Mouse (Mus musculus) thymus, postnatal 4 days (tissue): Measurements from ENCODE around the gene Nptx2.

Experiments
- DNase-seq: peaks from one replicate; pipeline ENCODE4 v3.0.0; 2021

The Nptx2 gene

DNA sequence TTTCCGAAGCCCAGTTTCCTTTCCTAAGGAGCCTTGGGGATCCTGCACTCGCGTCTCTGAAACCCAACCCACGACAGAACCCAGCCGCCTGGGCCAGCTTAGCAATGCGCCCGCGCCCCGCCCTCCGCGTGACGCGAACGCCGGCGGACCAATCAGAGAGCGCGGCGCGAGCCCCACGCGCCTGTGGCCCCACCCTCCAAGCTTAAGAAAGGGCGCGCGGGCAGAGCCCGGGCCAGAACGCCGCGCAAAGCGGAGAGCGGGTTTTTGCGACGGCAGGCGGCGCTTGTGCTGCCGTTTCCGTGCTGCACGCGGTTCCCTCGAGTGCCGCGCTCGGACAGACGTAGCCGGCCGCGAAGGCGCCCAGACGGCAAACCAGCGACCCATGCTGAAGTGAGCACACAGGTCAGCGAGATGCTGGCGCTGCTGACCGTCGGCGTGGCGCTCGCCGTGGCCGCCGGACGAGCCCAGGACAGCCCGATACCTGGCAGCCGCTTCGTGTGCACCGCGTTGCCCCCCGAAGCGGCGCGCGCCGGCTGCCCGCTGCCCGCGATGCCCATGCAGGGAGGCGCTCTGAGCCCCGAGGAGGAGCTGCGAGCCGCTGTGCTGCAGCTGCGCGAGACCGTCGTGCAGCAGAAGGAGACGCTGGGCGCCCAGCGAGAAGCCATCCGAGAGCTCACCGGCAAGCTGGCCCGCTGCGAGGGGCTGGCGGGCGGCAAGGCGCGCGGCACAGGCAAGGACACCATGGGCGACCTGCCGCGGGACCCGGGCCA, at the start of gene Nptx2:
Nptx2 (plus strand) TSS at position 250 of the 770 bp plus-strand sequence.
- peak; percentile 23 for DNase-seq

DNA sequence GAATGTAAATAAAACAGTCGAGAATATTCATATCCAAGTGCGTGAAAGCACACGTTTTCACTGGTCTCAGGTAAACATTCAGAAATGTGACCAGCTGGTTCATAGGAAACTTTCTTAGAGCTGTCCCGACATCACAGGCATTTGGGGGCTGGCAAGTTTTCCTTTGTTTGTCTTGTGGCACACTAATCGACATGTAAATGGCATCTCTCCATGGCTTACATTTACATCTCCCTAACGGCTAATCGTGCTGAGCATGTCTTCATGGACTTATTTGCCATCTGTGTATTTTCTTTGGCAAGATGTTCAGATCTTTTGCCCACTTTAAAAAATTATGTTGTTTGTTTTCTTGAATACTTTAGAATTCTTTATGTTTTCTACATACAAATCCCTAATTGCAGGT, 49.2 kb upstream of the Nptx2 start:
- DNase-seq, result no peak

- no peak for DNase-seq
These were observed 41.5 kb upstream of the Nptx2 start for GRCm38 (mm10) chr5:144504239-144504638.

DNA sequence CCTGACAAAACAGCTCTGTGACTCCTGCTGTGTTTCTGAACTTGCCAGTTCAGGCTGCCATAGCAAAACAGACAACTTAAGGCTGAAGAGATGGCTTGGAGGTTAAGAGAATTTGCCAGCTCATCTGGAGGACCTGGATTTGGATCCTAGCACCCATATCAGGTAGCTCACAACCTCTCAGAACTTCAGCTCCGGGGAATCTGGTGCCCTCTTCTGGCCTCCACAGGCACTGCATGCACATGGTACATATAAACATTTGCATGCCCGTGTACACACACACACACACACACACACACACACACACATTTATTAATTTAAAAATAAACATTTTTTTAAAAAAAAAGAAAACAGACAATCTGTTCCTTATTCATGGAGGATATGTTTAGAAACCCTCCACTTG, 40.0 kb upstream of the Nptx2 start:
- DNase-seq, result no peak

DNA sequence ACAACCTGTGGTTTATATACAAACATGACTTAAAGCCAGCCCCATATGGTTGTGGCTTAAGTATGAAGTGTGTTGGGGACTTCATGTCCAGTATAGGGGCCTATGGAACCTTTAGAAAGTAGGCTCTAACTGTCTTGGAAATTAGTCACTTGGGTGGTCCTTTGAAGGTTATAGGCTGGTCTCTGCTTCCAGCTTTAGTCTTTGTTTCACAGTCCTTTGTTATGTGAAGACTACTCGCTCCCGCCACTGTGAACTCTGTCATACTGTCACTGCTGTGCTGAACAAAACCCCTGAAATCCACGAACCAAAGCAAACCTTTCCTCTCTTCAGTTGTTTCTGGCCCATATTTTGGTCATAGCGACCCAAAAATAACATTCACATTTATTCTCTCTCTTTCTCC, 39.5 kb upstream of the Nptx2 start:
- no peak for DNase-seq

GRCm38 (mm10) chr5:144506689-144507552, 38.8 kb upstream of the Nptx2 start:
- DNase-seq, result no peak

- no peak for DNase-seq
These were observed 36.3 kb upstream of the Nptx2 start for GRCm38 (mm10) chr5:144509431-144509830.

DNA sequence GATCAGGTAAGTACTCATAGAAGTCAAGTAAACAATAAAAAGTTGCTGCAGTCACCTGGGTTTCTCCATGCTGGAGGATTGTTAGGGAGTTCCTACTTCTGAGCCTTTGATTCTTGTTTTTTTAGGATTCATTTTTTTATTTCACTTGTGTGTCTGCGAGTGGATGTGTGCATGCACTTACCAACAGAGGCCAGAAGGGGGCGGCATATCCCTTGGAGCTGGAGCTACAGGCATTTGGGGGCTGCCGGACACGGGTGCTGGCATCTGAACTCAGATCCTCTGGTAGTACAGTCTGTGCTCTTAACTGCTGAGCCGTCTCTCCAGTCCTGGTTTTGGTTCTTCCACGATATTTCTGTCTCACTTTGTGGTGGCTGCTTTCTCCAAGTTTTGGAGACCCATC, 31.0 kb upstream of the Nptx2 start:
- DNase-seq, result peak; percentile 11

DNA sequence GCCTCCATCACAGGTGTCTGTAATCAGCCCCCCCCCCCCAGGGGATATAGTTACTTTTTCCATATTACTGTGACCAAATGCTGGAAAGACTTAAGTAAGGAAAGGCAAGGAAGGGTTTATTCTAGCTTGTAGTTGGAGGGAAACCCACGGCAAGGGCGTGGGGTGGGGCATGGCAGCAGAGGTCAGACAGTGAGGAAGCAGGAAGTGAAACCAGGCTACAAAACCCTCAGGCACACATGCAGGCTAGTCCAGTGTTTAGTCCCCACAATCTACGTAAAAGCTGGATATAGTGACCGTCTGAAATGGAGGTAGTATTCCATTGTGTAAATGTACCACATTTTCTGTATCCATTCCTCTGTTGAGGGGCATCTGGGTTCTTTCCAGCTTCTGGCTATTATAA, 30.5 kb upstream of the Nptx2 start:
- DNase-seq, result no peak

GRCm38 (mm10) chr5:144520096-144520495, 25.6 kb upstream of the Nptx2 start:
- DNase-seq, result no peak

DNA sequence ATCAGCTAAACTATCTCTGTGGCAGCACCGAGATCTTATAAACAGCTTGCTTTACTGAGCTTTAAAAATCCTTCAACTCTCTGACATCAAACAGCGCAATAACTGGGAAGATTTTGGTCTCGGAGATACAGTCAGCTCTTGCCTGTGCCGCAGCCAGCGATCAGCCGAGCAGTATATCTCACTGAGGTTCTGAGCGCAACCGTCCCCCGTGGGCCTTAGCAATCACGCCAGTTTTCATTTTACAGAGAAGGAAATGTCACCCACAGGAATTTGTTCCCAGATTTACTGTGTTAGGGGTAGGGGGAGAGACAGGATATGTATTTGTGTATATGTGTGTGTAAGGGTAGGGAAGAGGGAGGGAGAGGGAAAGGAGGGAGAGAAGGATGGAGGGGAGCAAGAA, 20.9 kb upstream of the Nptx2 start:
- DNase-seq, result no peak

DNA sequence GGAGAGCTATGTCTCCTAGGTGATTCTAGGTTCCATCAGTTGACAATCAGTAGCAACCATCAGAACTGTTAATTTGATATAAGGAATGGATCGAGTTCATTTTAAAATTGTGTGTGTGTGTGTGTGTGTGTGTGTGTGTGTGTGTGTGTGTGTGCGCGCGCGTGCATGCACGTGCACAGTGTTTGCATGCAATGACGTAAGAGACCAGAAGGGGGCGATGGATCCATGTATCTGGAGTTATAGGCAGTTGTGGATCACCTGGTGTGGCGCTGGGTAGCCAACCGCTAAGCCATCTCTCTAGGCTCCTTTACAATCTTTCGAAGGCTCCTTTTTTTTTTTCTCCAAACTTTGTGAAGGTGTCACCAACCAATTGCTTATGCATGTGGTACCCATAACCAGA, 16.6 kb upstream of the Nptx2 start:
- DNase-seq, result no peak

- no peak for DNase-seq
These were observed 2.9 kb upstream of the Nptx2 start for GRCm38 (mm10) chr5:144542711-144543308.

- no peak for DNase-seq
These were observed 807 bp downstream of the Nptx2 start for GRCm38 (mm10) chr5:144546423-144546995.

DNA sequence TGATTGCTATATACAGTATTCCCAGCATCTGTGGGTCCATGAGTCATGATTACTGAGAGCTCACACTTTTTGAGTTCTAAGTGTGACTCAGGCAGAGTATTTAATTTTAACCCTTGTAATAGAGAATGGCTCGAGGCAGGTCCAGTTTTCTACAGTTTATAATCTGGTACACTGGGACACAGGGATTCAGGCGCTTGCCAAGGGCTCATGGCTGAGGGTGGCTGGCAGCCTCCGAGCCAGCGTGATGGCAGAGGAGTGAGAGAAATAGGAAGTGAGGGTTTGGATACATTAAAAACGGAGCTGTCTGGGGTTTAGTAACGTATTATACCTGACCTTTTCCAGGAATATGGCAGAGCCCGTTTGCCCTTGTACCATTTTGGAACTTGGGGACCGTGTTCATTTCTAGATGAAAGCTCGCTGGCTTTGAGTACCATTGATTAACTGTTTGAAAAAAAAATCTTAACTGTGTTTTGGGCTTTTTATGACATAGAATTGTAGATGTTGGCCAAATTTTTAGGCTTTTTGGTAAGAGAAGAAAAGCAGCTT, 1.7 kb downstream of the Nptx2 start:
- no peak for DNase-seq

DNA sequence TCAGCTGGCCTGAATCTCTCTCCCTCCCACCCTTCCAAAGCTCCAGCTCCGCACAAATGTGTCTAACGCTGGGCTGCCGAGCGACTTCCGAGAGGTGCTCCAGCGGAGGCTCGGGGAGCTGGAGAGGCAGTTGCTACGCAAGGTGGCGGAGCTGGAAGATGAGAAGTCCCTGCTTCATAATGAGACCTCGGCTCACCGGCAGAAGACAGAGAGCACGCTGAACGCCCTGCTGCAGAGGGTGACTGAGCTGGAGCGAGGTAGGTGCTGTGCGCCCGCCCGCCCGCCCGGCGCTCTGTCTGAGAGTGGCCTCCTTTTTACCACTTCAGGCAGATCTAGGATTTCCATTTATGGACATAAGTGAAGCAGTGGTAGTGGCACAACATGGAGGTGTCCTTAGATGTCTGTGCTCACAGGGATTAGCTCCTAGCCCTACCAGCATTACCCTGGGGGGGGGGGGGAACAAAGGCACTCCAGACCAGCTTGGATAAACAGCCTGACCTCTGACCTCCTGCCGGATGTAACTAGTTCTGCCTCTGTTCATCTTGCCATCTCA, 2.5 kb downstream of the Nptx2 start:
- DNase-seq, result no peak

DNA sequence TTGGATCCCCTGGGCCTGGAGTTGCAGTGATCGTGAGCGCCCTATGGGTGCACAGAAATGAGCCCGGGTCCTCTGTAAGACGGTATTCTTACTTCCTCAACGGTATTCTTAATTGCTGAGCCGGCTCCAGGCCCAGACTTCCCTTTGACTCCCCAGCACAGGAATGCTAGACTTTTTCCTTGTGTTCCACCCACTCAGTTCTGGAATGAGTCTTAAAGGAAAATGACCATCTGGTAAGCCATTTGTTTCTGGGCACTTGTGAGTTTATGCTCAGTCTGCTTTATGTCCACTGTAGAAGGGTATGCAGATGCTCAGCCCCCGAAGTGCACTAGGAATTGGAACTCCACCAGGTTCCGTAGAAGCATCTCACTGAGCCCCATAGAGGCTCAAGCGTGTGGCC, 4.3 kb downstream of the Nptx2 start:
- DNase-seq, result no peak

- no peak for DNase-seq
These were observed 5.0 kb downstream of the Nptx2 start for GRCm38 (mm10) chr5:144550622-144551137.

- DNase-seq, result no peak
These were observed 11.0 kb downstream of the Nptx2 start for GRCm38 (mm10) chr5:144556710-144557109.

- no peak for DNase-seq
These were observed 11.7 kb downstream of the Nptx2 start for GRCm38 (mm10) chr5:144557363-144557762.

GRCm38 (mm10) chr5:144558481-144558880, 12.8 kb downstream of the Nptx2 start:
- DNase-seq, result no peak

DNA sequence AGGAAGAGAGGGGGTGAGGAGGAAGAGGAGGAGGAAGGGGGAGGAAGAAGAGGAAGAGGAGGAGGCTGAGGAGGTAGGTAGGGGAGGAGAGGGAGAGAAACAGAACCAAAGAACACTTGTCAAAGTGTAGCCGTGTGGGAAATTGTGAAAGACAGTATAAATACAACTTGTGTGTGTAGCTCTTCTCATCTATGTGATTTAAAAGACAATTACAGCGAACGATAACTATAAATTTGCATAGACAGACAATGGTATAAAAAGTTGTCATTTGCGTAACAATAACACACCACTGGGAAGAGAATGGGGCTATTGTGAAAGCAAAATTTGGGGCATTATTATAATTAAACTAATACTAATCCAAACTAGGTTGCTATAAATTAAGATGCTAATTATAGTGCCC, 20.0 kb downstream of the Nptx2 start:
- DNase-seq, result no peak

DNA sequence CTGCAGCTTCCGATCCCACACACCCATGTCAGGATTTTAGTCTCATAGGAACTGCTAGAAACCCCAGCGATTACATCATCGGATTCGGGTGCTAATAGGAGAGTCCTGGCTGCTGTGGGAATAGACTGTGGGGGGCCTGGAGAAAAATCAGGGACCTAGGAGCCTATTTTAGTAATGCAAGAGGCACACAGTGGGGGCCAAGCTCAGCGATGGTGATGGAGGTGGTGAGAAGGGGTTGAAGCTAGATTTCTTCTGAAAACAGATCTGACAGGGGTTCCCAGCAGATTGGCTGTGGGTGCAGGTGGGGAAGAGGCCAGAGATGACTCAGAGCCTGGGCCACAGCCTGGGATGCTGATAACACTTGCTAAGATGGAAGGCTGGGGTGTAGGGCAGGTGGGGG, 39.4 kb downstream of the Nptx2 start:
- DNase-seq, result no peak
